Mouse (Mus musculus) CH12.LX (cell line): ENCODE results near the gene Mrpl16. TPM values are rescaled to one million over a fixed set of nuclear protein-coding genes. Genes with fewer than 3 reads are reported as not detected.
A peak's percentile ranks its signal among the peaks of the same experiment; 100 is the strongest.

Experiments used
- DNase-seq: peaks from one replicate; pipeline ENCODE4 v3.0.0-alpha.2; 2013; ENCODE audit errors: extremely low read depth
- H3K27ac ChIP-seq: 2 replicates; pipeline ENCODE4 v1.5.1; 2012; ENCODE audit warnings: low read depth, mild to moderate bottlenecking, control low read depth, moderate library complexity; ENCODE audit not compliant: insufficient read depth
- H3K27me3 ChIP-seq: replicated peaks from 2 replicates; pipeline ENCODE3; 2012; ENCODE audit warnings: inconsistent platforms
- H3K36me3 ChIP-seq, 2 experiments: replicated peaks in 1 of 2; 2 replicates each; pipeline versions ENCODE3 to v1.6.1; 2012; ENCODE audit warnings: inconsistent platforms in 1 of 2, low read length in 1 of 2, mild to moderate bottlenecking in 1 of 2, mixed read lengths in 1 of 2, moderate library complexity in 1 of 2; ENCODE audit not compliant: control insufficient read depth in 1 of 2, insufficient read depth in 1 of 2
- H3K4me1 ChIP-seq, 2 experiments: 2 replicates each; pipeline ENCODE4 v1.6.1; 2012; ENCODE audit warnings: inconsistent platforms in 1 of 2, moderate library complexity in 1 of 2; ENCODE audit not compliant: insufficient read depth in 2 of 2, control insufficient read depth in 1 of 2
- H3K4me2 ChIP-seq: 2 replicates; pipeline ENCODE4 v1.6.1; 2012; ENCODE audit warnings: low read depth, mild to moderate bottlenecking, control low read depth; ENCODE audit not compliant: poor library complexity, insufficient read depth, severe bottlenecking
- H3K4me3 ChIP-seq, 3 experiments: fragments of 150-350 bp in 1 of 3; sonication (generic) in 1 of 3; replicated peaks in 1 of 3; 2 replicates each; pipeline versions ENCODE3 to v1.5.1; 2011 to 2012; ENCODE audit warnings: low read depth in 2 of 3, low read length in 2 of 3, mild to moderate bottlenecking in 2 of 3, moderate library complexity in 2 of 3, control low read depth in 1 of 3, improper control_type of control experiment in 1 of 3, inconsistent platforms in 1 of 3, mixed read lengths in 1 of 3; ENCODE audit not compliant: poor library complexity in 1 of 3
- H3K79me2 ChIP-seq: replicated peaks from 2 replicates; pipeline ENCODE4 v1.6.1; 2012; ENCODE audit warnings: mild to moderate bottlenecking, moderate library complexity; ENCODE audit not compliant: control insufficient read depth, poor library complexity, insufficient read depth, severe bottlenecking; ENCODE audit errors: extremely low read depth
- H3K9ac ChIP-seq: 2 replicates; pipeline ENCODE4 v1.6.1; 2012; ENCODE audit warnings: low read depth, mild to moderate bottlenecking, control low read depth, moderate library complexity; ENCODE audit not compliant: insufficient read depth
- H3K9me3 ChIP-seq: replicated peaks from 2 replicates; pipeline ENCODE3; 2012; ENCODE audit warnings: low read length, inconsistent platforms, mixed read lengths
- CTCF ChIP-seq, 2 experiments: IDR thresholded peaks in 1 of 2; conservative IDR thresholded peaks in 1 of 2; 2 replicates each; pipeline ENCODE4 v1.5.1; 2011 to 2012; ENCODE audit warnings: low read depth in 2 of 2, low read length in 2 of 2, improper control_type of control experiment in 1 of 2, inconsistent platforms in 1 of 2, mild to moderate bottlenecking in 1 of 2, moderate library complexity in 1 of 2
- JUN ChIP-seq: IDR thresholded peaks from 2 replicates; pipeline ENCODE4 v1.6.1; 2011; ENCODE audit warnings: low read depth, mild to moderate bottlenecking, low read length, improper control_type of control experiment, moderate library complexity; ENCODE audit not compliant: insufficient read depth
- MAFK ChIP-seq: IDR thresholded peaks from 2 replicates; pipeline ENCODE4 v1.6.1; 2011; ENCODE audit warnings: low read length, improper control_type of control experiment; ENCODE audit not compliant: insufficient replicate concordance
- MYC ChIP-seq: IDR thresholded peaks from 2 replicates; pipeline ENCODE4 v1.6.1; 2011; ENCODE audit warnings: low read depth, mild to moderate bottlenecking, improper control_type of control experiment, low read length
- POLR2A ChIP-seq: IDR thresholded peaks from 2 replicates; pipeline ENCODE4 v1.6.1; 2011; ENCODE audit warnings: low read depth, mild to moderate bottlenecking, improper control_type of control experiment, low read length
- RAD21 ChIP-seq: IDR thresholded peaks from 2 replicates; pipeline ENCODE4 v1.6.1; 2011; ENCODE audit warnings: low read depth, mild to moderate bottlenecking, low read length, improper control_type of control experiment, moderate library complexity
- SIN3A ChIP-seq: IDR thresholded peaks from 2 replicates; pipeline ENCODE4 v1.6.1; 2012; ENCODE audit warnings: low read length, improper control_type of control experiment, inconsistent platforms
- SMC3 ChIP-seq: IDR thresholded peaks from 2 replicates; pipeline ENCODE4 v1.6.1; 2011; ENCODE audit warnings: low read depth, low read length, improper control_type of control experiment
- TCF12 ChIP-seq: IDR thresholded peaks from 2 replicates; pipeline ENCODE4 v1.6.1; 2014; ENCODE audit warnings: low read depth, mild to moderate bottlenecking, inconsistent platforms, low read length, improper control_type of control experiment
- UBTF ChIP-seq: IDR thresholded peaks from 2 replicates; pipeline ENCODE4 v1.6.1; 2012; ENCODE audit warnings: low read depth, mild to moderate bottlenecking, inconsistent platforms, low read length, improper control_type of control experiment, moderate library complexity
- ZNF384 ChIP-seq: IDR thresholded peaks from 2 replicates; pipeline ENCODE4 v1.6.1; 2012; ENCODE audit warnings: low read depth, low read length, improper control_type of control experiment, inconsistent platforms
- dilution Hi-C: fragments of 300-500 bp; cut with MboI; formaldehyde crosslinking; loops from 2 replicates; pipeline ENCODE4 v1.14.3; 2020; ENCODE audit warnings: low sequenced_read_pairs; ENCODE audit not compliant: extremely low pct_unique_long_range_greater_than_20kb, extremely low pct_ligation_motif_present
- in situ Hi-C: fragments of 300-500 bp; cut with MboI; formaldehyde crosslinking; loops from 3 replicates; pipeline ENCODE4 v1.14.3; 2019; ENCODE audit warnings: low sequenced_read_pairs, low pct_ligation_motif_present, low pct_unique_long_range_greater_than_20kb, mixed read lengths
- polyA plus RNA-seq: library from polyadenylated mRNA; unstranded; fragments of >175 nt; gene quantifications from 2 replicates; pipeline ENCODE4 v1.2.1, GENCODE M21; 2012; ENCODE audit warnings: low read depth; ENCODE audit not compliant: insufficient read length
- total RNA-seq, 2 experiments: library from RNA; depleted of rRNA; stranded (reverse); fragments of 300-350 nt in 1 of 2; fragments of >200 nt in 1 of 2; gene quantifications; 2 replicates each; pipeline ENCODE4 v1.2.3; 2012 to 2014

Mrpl16 gene
- total and polyA plus RNA-seq, 3 experiments = 61.8 to 77.3 (median 72.8) TPM

- Histone ChIP-seq H3K9me3 (no peaks in the 10 kb centered on the region), H3K4me1 (peaks cover 14 to 59% of the 10 kb centered on the region in 2 experiments), H3K36me3 (peaks cover 15 to 26% of the 10 kb centered on the region in 2 experiments), H3K27me3 (no peaks in the 10 kb centered on the region), H3K9ac (0 out of 2 replicates have a peak overlapping the region, but pooled peaks have one; percentile 50), H3K4me2 (0 out of 2 replicates have a peak overlapping the region, but pooled peaks have one; percentile 90), H3K27ac (no peak overlapping the region), H3K79me2 (peaks cover 22% of the 10 kb centered on the region), H3K4me3 (peak overlapping the region in 1 of 3 experiments; percentile 95)
- TF ChIP-seq JUN (no peak), ZNF384 (no peak), POLR2A (no peak), MYC (no peak), SIN3A (no peak)
- DNase-seq = no peak
- dilution Hi-C loops (no loop called here), in situ Hi-C loops (loop anchor here (5.0 to 25.0 kb wide), 3 partner anchors 162 to 582 kb away; partner anchors contain the start of gene Ms4a13)
Observed at GRCm38 (mm10) chr19:11769257-11769920, 802 bp upstream of the Mrpl16 start.

- dilution Hi-C loops = no loop called here
- Histone ChIP-seq H3K9me3 (no peaks in the 10 kb centered on the region), H3K27me3 (no peaks in the 10 kb centered on the region), H3K4me3 (no peak overlapping the region), H3K79me2 (0 out of 2 replicates have a peak, but pooled peaks cover 5% of the 10 kb centered on the region), H3K36me3 (peaks cover 27 to 54% of the 10 kb centered on the region in 2 experiments), H3K4me1 (peaks cover 0 to 6% of the 10 kb centered on the region in 2 experiments; a peak in 1 of 4 replicates), H3K9ac (no peak overlapping the region), H3K27ac (no peak overlapping the region), H3K4me2 (no peak overlapping the region)
- in situ Hi-C loops = loop anchor here (10.0 kb wide), 1 partner anchor 227 kb away; no protein-coding TSS in a partner anchor
- peak; percentile 59 for DNase-seq
- TF ChIP-seq SMC3 (peak; percentile 70), CTCF (conservative IDR thresholded peaks at IDR 0.05 in 1 of 2, IDR thresholded peaks at IDR 0.05 in 1 of 2; ENCODE audit: low read depth in 2 of 2, low read length in 2 of 2) (peak; percentile 68 to 85), RAD21 (peak; percentile 79), MYC (no peak)
Observed at GRCm38 (mm10) chr19:11777191-11777865, 7.1 kb downstream of the Mrpl16 start.

GRCm38 (mm10) chr19:11785409-11786154 is 15.4 kb downstream of the Mrpl16 start:
- dilution Hi-C loops = no loop called here
- no peaks in the 10 kb centered on the region for H3K27me3 ChIP-seq
- H3K4me2 ChIP-seq = no peak overlapping the region
- no peak overlapping the region for H3K4me3 ChIP-seq
- no peaks in the 10 kb centered on the region for H3K4me1 ChIP-seq
- DNase-seq = no peak
- no peaks in the 10 kb centered on the region for H3K79me2 ChIP-seq
- no peak for TF ChIP-seq TCF12
- no peak for TF ChIP-seq MAFK
- TF ChIP-seq UBTF = no peak
- TF ChIP-seq, all 38 proteins: peak for 0
- Histone ChIP-seq H3K9me3 (no peaks in the 10 kb centered on the region), H3K27ac (no peak overlapping the region), H3K9ac (no peak overlapping the region), H3K36me3 (no peaks in the 10 kb centered on the region)
- in situ Hi-C loops = no loop called here
